Mouse (Mus musculus) forebrain, embryonic 16.5 days (tissue): ENCODE measurements around the gene Spata13. TPM values are rescaled to one million over a fixed set of nuclear protein-coding genes. Genes with fewer than 3 reads are reported as not detected.

Experiments
- ATAC-seq: fragments of 200-750 bp; cut with Nextera tagmentation; 2 replicates; pipeline ENCODE4 v1.8.0; 2017; ENCODE audit warnings: mild to moderate bottlenecking, moderate library complexity
- H3K27ac ChIP-seq: fragments of 300-500 bp; sonication (generic); 2 replicates; pipeline ENCODE4 v1.5.1; 2014; ENCODE audit warnings: low read length, control low read depth
- H3K27me3 ChIP-seq: fragments of 300-500 bp; sonication (generic); replicated peaks from 2 replicates; pipeline ENCODE4 v1.6.1; 2014; ENCODE audit warnings: low read length; ENCODE audit not compliant: control insufficient read depth, insufficient read depth
- H3K36me3 ChIP-seq: fragments of 300-500 bp; sonication (generic); 2 replicates; pipeline ENCODE4 v1.6.1; 2014; ENCODE audit not compliant: control insufficient read depth, insufficient read depth
- H3K4me1 ChIP-seq: fragments of 300-500 bp; sonication (generic); replicated peaks from 2 replicates; pipeline ENCODE4 v1.6.1; 2014; ENCODE audit warnings: low read length; ENCODE audit not compliant: control insufficient read depth, insufficient read depth
- H3K4me2 ChIP-seq: fragments of 300-500 bp; sonication (generic); 2 replicates; pipeline ENCODE4 v1.6.1; 2014; ENCODE audit warnings: mild to moderate bottlenecking, low read length, control low read depth
- H3K4me3 ChIP-seq: fragments of 300-500 bp; sonication (generic); replicated peaks from 2 replicates; pipeline ENCODE4 v1.5.1; 2014; ENCODE audit warnings: mild to moderate bottlenecking, low read length, control low read depth
- H3K9ac ChIP-seq: fragments of 300-500 bp; sonication (generic); replicated peaks from 2 replicates; pipeline ENCODE4 v1.6.1; 2014; ENCODE audit warnings: low read depth, low read length, control low read depth
- H3K9me3 ChIP-seq: fragments of 300-500 bp; sonication (generic); 2 replicates; pipeline ENCODE4 v1.6.1; 2016; ENCODE audit warnings: low read length; ENCODE audit not compliant: control insufficient read depth
- WGBS: fragments of 180-500 bp; shearing (Covaris S2); extraction: QIAGEN DNeasy Blood & Tissue Kit; methylation state at CpG from one replicate; pipeline ENCODE4 v1.1.7; 2014; 5-methylcytosine and 5-hydroxymethylcytosine counted together
- polyA plus RNA-seq: library from polyadenylated mRNA; unstranded; fragments of >200 nt; fragmentation: Nextera tagmentation; extraction: Ambion mirVana; gene quantifications from 2 replicates; pipeline ENCODE4 v1.2.1, GENCODE M21; 2015

Gene Spata13
- polyA plus RNA-seq, 1 experiment from 2014 or later = 41.8 TPM

- Histone ChIP-seq H3K4me1 (peaks cover 30% of the 10 kb centered on the region), H3K27me3 (no peaks in the 10 kb centered on the region), H3K9me3 (no peaks in the 10 kb centered on the region), H3K9ac (no peak overlapping the region), H3K4me2 (no peak overlapping the region), H3K36me3 (no peaks in the 10 kb centered on the region), H3K4me3 (no peak overlapping the region), H3K27ac (no peak overlapping the region)
- WGBS = 43% methylated on average over 12 of the region's 12 CpGs
- 0 out of 2 replicates have a peak, but pooled peaks have one; percentile 49 for ATAC-seq
Measured at GRCm38 (mm10) chr14:60682361-60683023, 48.7 kb downstream of the Spata13 start.

GRCm38 (mm10) chr14:60683989-60684388 lies 50.2 kb downstream of the Spata13 start:
- Histone ChIP-seq H3K9me3 (no peaks in the 10 kb centered on the region), H3K36me3 (no peaks in the 10 kb centered on the region), H3K4me1 (peaks cover 34% of the 10 kb centered on the region), H3K4me3 (no peak overlapping the region), H3K27me3 (no peaks in the 10 kb centered on the region), H3K9ac (peak overlapping the region; percentile 44; the same call in 1 of the 2 replicates), H3K27ac (no peak overlapping the region), H3K4me2 (peak overlapping the region; percentile 8; the same call in 1 of the 2 replicates)
- ATAC-seq = peak; percentile 15; the same call in 1 of the 2 replicates
- WGBS = 31% methylated on average over 10 of the region's 10 CpGs

GRCm38 (mm10) chr14:60686733-60687132 lies 52.9 kb downstream of the Spata13 start:
- peak overlapping the region; percentile 29; the same call in 1 of the 2 replicates for H3K4me2 ChIP-seq
- H3K9me3 ChIP-seq = no peaks in the 10 kb centered on the region
- ATAC-seq = no peak
- H3K27me3 ChIP-seq = no peaks in the 10 kb centered on the region
- H3K36me3 ChIP-seq = no peaks in the 10 kb centered on the region
- no peak overlapping the region for H3K9ac ChIP-seq
- no peak overlapping the region for H3K4me3 ChIP-seq
- H3K27ac ChIP-seq = no peak overlapping the region
- H3K4me1 ChIP-seq = peaks cover 52% of the 10 kb centered on the region
- WGBS = 42% methylated on average over 11 of the region's 11 CpGs

GRCm38 (mm10) chr14:60687241-60687640 lies 53.4 kb downstream of the Spata13 start:
- Histone ChIP-seq H3K9ac (no peak overlapping the region), H3K27me3 (no peaks in the 10 kb centered on the region), H3K36me3 (no peaks in the 10 kb centered on the region), H3K4me3 (no peak overlapping the region), H3K4me2 (peak overlapping the region; percentile 29; the same call in 1 of the 2 replicates), H3K27ac (no peak overlapping the region), H3K9me3 (no peaks in the 10 kb centered on the region), H3K4me1 (peaks cover 52% of the 10 kb centered on the region)
- WGBS = 14% methylated on average over 7 of the region's 7 CpGs
- no peak for ATAC-seq

DNA sequence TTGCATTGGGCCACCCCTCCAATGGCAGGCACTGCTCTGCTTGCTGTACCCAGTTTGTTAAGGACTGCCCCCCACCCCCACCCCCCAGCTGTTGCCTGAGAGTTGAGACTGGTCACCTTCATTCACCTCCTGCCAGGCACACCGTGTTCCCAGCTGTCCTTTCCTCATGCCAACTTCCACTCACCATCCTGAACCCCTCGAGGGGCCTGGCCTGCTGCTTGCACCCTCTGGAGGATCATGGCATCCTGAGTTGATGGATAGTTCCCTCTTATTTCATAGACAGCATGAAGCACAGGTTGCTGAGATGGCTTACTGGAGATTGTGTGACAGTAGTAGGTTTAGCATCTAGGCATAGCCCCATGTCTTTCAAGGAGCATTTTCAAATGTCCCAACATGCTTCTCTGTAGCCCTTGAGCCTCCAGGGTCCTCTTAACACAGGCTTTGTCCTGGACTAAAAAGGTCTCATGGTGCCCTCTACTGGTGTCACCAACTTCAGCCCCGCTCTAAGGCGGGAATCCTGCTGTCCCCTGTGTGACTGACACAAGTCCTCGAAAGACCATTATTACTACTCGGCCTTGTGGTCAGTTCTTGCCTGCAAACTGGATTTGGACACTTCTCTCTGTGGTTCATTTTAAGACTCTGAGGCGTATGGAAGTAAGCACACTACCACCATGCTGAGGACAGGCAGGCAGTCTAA lies 54.9 kb downstream of the Spata13 start:
- WGBS = 32% methylated on average over 7 of the region's 7 CpGs
- ATAC-seq = peak; percentile 57
- H3K9me3 ChIP-seq = no peaks in the 10 kb centered on the region
- H3K4me1 ChIP-seq = peaks cover 52% of the 10 kb centered on the region
- H3K27ac ChIP-seq = no peak overlapping the region
- no peaks in the 10 kb centered on the region for H3K36me3 ChIP-seq
- H3K4me2 ChIP-seq = no peak overlapping the region
- H3K4me3 ChIP-seq = no peak overlapping the region
- no peaks in the 10 kb centered on the region for H3K27me3 ChIP-seq
- no peak overlapping the region for H3K9ac ChIP-seq

DNA sequence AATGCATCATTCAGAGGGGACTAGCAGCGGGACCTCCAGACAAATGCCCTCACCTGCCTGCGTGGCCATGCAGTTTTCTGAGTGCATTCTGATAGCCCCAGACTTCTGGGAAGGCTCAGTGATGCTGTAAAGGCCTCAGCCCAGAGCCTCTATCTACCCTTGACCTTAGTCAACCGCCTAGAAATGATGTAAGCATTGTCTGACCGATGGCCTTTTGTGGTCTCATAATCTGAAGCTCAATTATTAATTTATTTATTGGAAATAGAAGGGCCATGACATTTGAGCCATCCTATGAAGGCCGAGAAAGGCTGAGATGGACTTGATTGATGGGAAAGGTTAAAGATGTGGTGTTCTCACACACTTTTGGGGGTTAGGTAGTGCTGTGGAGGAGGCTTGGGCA lies 56.0 kb downstream of the Spata13 start:
- ATAC-seq = no peak
- Histone ChIP-seq H3K27me3 (no peaks in the 10 kb centered on the region), H3K4me3 (no peak overlapping the region), H3K27ac (no peak overlapping the region), H3K4me1 (peaks cover 54% of the 10 kb centered on the region), H3K36me3 (no peaks in the 10 kb centered on the region), H3K4me2 (no peak overlapping the region), H3K9me3 (no peaks in the 10 kb centered on the region), H3K9ac (no peak overlapping the region)
- 83% methylated on average over 5 of the region's 5 CpGs for WGBS

DNA sequence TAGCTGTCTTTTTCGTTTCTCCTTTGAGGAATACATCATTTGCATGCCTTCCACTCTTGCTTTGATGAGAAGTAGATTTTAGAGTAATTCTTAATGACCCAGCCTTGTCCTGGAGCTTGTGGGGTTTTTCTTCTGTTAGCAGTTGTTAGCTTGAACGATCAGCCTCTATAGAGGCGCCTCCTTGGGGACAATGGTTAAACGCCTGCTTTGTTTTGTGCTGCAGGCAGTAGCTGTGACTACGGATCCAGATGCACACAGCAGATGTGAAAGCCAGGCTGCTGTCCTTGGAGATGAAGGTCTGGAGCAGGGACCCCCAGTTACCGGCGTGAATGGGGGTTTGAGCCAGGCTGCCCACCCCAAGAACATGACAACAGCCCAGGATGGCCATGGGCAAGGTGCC lies 56.8 kb downstream of the Spata13 start:
- no peak overlapping the region; the same call in 1 of the 2 replicates for H3K27ac ChIP-seq
- H3K9me3 ChIP-seq = no peaks in the 10 kb centered on the region
- H3K36me3 ChIP-seq = no peaks in the 10 kb centered on the region
- WGBS = 20% methylated on average over 7 of the region's 7 CpGs
- H3K4me3 ChIP-seq = no peak overlapping the region
- no peak overlapping the region for H3K9ac ChIP-seq
- ATAC-seq = no peak
- H3K27me3 ChIP-seq = no peaks in the 10 kb centered on the region
- peaks cover 54% of the 10 kb centered on the region for H3K4me1 ChIP-seq
- no peak overlapping the region for H3K4me2 ChIP-seq

DNA sequence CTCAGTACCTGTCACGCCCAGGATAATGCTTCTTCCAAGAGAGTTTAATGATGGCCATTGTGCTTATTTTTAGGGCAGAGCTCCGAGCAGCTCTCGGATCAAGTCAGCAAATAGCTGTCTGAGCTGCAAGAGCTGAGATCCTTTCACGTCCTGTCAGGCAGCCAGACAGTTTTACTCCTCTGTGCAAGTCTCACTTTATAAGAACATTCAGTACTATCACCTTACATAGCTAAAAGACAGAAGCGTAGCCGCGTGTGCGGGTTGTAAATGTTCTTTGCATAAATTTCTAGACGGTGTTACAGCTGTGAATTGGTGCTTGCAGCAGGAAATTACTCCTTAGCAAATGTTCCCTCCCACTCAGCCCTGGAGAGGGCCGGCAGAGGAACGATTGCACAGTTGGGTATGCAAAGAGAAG lies 59.3 kb downstream of the Spata13 start:
- 15% methylated on average over 11 of the region's 11 CpGs for WGBS
- H3K9me3 ChIP-seq = no peaks in the 10 kb centered on the region
- peak overlapping the region; percentile 30 for H3K4me2 ChIP-seq
- H3K9ac ChIP-seq = peak overlapping the region; percentile 17; the same call in 1 of the 2 replicates
- H3K4me1 ChIP-seq = peaks cover 46% of the 10 kb centered on the region
- ATAC-seq = peak; percentile 22
- H3K27ac ChIP-seq = peak overlapping the region; percentile 73
- no peaks in the 10 kb centered on the region for H3K36me3 ChIP-seq
- H3K4me3 ChIP-seq = no peak overlapping the region
- no peaks in the 10 kb centered on the region for H3K27me3 ChIP-seq

GRCm38 (mm10) chr14:60693666-60694065 lies 59.9 kb downstream of the Spata13 start:
- Histone ChIP-seq H3K27me3 (no peaks in the 10 kb centered on the region), H3K27ac (peak overlapping the region; percentile 73), H3K9ac (peak overlapping the region; percentile 17; the same call in 1 of the 2 replicates), H3K4me2 (no peak overlapping the region), H3K9me3 (no peaks in the 10 kb centered on the region), H3K4me1 (peaks cover 46% of the 10 kb centered on the region), H3K36me3 (no peaks in the 10 kb centered on the region), H3K4me3 (no peak overlapping the region)
- WGBS = 44% methylated on average over 5 of the region's 5 CpGs
- ATAC-seq = 0 out of 2 replicates have a peak, but pooled peaks have one; percentile 13
